Mouse (Mus musculus) heart, postnatal 25 days (tissue): ENCODE measurements around the gene Fezf1. TPM values are rescaled to one million over a fixed set of nuclear protein-coding genes. Genes with fewer than 3 reads are reported as not detected.

ENCODE experiments used
- DNase-seq: peaks from one replicate; pipeline ENCODE4 v3.0.0; 2022; ENCODE audit warnings: low spot score
- intact Hi-C: fragments of 180-260 bp; cut with DNase I; formaldehyde crosslinking; loops from one replicate; pipeline ENCODE4 v1.15.1; 2025
- total RNA-seq, 2 experiments: library from RNA; stranded (reverse); gene quantifications; 2 replicates each; pipeline ENCODE4 v1.2.3; 2021

Gene Fezf1
- total RNA-seq: not detected

DNA sequence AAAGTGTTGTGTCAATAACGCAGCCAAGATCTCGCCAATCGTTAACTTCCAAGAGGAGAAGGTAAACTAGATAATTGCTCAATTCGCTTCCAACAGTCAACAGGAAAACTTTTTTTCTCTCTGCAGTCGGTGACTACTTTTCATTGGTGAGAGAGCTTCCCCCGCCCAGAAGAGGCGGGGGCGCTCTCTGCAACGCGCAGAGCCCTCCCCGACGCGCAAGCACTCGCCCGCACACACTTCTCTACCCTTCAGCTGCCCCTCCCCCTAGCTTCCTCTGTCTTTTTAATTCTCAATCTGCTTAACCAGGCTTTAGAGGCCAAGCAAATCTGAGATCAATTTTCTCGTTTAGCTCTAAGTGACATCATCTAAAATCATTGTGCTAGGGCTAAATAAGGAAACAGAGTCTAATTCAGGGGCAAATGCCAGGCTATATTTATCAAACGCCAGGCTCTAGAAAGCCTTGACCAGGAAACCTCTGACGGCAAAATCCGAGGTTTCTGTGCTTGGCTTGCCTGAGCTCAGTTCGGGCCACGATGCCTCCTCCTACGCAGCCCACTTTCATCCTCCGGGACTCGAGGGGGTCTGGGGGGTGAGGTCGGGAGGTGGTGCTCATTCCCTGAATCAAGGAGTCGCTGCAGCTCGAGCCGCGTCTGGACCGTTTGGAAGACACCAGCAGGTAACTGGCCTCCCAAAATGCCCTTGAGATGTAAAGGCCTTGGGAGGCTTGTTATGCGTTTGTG, at the start of gene Fezf1:
Fezf1 (minus strand) TSS at position 50 of the 740 bp plus-strand sequence.
- DNase-seq: no peak
- intact Hi-C loops: no loop called here

- DNase-seq: no peak
- intact Hi-C loops: no loop called here
Observed at GRCm38 (mm10) chr6:23294685-23295084, 46.5 kb upstream of the Fezf1 start.

GRCm38 (mm10) chr6:23288752-23289151, 40.6 kb upstream of the Fezf1 start:
- no peak for DNase-seq
- intact Hi-C loops: no loop called here

DNA sequence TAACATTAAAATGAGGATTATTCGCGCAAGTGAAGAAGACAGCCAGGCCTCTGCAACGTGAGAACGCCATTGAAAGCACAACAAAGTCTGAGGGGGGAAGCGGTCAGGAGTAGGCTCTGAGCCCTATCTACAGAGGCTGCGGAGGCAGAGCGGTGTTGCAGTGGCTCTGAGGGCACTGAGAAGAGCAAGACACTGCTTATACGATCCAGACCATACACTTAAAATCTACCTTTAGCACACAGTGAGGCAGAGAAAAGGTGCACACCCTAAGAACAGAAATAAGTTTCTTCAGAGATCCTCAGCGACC, 33.3 kb upstream of the Fezf1 start:
- DNase-seq: no peak
- intact Hi-C loops: no loop called here

- intact Hi-C loops: no loop called here
- DNase-seq: no peak
Observed at GRCm38 (mm10) chr6:23280811-23281513, 32.8 kb upstream of the Fezf1 start.

- intact Hi-C loops: no loop called here
- DNase-seq: no peak
Observed at GRCm38 (mm10) chr6:23273483-23273882, 25.3 kb upstream of the Fezf1 start.

DNA sequence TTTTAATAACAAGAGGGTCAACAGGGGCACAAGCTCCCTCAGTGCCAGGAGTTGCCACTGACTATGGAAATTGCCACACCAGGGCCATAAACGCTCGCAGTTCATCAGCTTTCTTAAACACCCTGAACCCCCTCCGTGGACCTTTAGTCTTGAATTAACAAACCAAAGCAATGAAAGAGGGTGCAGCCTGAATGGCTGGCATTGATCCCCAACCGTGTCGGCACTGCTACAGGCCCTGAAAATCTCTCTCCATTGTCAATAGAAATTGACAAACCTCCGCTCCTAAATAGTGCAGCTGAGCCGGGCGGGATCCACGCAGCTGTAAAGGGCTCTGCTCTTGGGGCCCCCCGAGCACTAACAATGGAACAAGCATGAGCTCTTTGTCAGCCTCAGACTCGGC, 24.8 kb upstream of the Fezf1 start:
- no peak for DNase-seq
- intact Hi-C loops: no loop called here

DNA sequence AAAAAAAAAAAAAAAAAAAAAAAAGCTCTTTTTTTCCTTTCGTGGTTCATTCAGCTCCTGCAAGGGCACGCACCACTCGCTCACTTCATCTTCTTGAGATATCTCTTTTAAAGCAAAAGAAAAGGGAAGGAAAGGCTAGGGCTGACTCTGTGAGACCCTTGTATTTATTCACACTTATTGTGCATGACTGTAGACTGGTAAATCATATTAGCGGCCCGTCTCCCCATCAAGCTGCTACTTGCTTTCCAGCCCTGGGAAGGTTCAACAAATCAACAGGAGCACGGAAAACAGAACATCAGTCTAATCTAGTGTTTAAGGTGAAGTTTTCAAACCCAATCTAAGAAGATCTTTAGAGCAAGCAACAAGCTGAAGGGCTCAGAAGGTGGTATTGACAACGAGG, 24.4 kb upstream of the Fezf1 start:
- intact Hi-C loops: no loop called here

GRCm38 (mm10) chr6:23260738-23261050, 12.5 kb upstream of the Fezf1 start:
- intact Hi-C loops: no loop called here
- no peak for DNase-seq

More for the DNA sequence above, 24.4 kb upstream of the Fezf1 start:
- DNase-seq: no peak

DNA sequence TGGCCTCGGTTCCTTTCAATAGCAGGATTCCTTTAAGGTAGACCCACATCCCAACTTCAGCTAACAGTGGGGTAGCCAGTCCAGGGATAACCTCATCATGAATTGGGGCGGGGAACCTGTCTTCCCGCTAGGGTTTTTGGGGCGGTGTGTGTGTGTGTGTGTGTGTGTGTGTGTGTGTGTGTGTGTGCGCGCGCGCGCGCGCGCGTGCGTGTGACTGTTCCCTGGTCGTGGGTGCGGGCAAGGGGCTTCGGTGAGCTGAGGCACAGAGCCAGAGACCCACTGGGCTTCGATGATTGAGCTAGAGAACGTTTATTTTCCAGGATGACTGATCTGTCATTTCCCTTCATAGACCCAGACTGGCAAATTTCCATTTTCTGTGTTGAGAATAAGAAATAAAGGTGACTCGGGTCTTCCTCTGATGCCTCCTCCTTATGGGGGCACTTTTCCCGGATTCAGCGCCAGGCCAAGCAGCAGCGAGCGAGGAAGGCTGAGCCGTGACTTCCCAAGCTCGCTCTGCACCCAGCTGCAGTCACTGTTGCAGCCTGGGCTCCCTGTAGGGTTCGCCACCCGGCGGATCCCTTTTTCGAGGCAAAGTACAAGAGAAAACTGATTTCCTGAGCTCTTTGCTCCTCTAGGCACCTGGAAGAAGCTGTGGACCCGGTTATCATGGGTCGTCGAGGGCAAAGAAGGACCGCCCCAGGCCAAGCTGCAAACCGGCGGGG, 12.0 kb upstream of the Fezf1 start:
- intact Hi-C loops: no loop called here

GRCm38 (mm10) chr6:23257981-23258380, 9.8 kb upstream of the Fezf1 start:
- intact Hi-C loops: no loop called here
- no peak for DNase-seq

More for the DNA sequence above, 12.0 kb upstream of the Fezf1 start:
- DNase-seq: no peak

- DNase-seq: no peak
Observed at GRCm38 (mm10) chr6:23255161-23255560, 7.0 kb upstream of the Fezf1 start.

DNA sequence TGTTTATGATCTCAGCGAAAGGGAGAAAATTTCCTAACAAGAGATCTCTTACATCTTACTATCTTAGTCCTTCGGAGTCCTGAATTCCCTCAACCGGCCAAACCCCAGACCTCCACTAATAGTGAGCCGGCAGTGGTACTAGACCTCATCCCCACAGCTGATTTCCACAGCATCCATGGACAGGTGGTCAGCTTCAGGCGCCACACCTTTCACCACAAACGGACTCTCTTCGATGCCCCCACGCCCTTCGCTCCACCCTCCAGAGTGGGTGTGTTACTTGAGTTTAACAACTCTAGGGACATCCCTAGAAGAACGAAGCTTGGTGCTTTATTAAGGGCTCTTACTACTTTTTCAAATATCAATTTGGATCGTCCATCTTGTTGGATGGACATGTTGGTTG, 6.5 kb upstream of the Fezf1 start:
- DNase-seq: no peak
- intact Hi-C loops: no loop called here

More at GRCm38 (mm10) chr6:23255161-23255560, 7.0 kb upstream of the Fezf1 start:
- intact Hi-C loops: no loop called here

GRCm38 (mm10) chr6:23253353-23254311, 5.5 kb upstream of the Fezf1 start:
- no peak for DNase-seq
- intact Hi-C loops: no loop called here

- intact Hi-C loops: no loop called here
Observed at GRCm38 (mm10) chr6:23252196-23253135, 4.3 kb upstream of the Fezf1 start.

DNA sequence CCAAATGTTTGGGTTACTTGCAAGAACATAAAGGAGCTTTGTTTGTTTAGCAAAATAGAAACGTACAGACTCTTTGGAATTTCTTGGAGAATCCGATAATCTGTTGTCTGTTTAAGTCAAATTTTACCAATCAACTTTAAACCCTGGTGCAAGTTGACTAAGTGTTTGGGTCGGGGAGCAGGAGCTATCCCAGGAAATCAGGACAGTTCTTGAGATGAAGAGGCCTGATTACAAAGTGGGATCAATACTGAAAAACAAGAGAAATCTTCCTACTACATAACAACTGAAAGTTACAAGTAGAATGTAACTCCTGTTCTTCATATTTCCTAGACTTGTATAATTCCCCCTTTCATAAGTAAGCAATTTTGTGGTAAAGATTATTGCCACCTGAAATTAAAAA, 3.3 kb upstream of the Fezf1 start:
- no peak for DNase-seq

More at GRCm38 (mm10) chr6:23252196-23253135, 4.3 kb upstream of the Fezf1 start:
- DNase-seq: no peak

GRCm38 (mm10) chr6:23250288-23250955, 2.3 kb upstream of the Fezf1 start:
- intact Hi-C loops: no loop called here
- DNase-seq: no peak

More for the DNA sequence above, 3.3 kb upstream of the Fezf1 start:
- intact Hi-C loops: no loop called here

- DNase-seq: no peak
- intact Hi-C loops: no loop called here
Observed at GRCm38 (mm10) chr6:23249616-23250287, 1.6 kb upstream of the Fezf1 start.
